Mouse (Mus musculus) brain, embryonic 14.5 days (tissue): Measurements from ENCODE around the gene Agap3. TPM values are rescaled to one million over a fixed set of nuclear protein-coding genes. Genes with fewer than 3 reads are reported as not detected.
A peak's percentile ranks its signal among the peaks of the same experiment; 100 is the strongest.

Experiments
- DNase-seq: peaks from one replicate; pipeline ENCODE4 v3.0.0-alpha.2; 2011; ENCODE audit warnings: low read depth
- CTCF ChIP-seq: fragments of 200-500 bp; IDR thresholded peaks from 2 replicates; pipeline ENCODE4 v1.5.1; 2012; ENCODE audit warnings: inconsistent platforms, mild to moderate bottlenecking, moderate library complexity, borderline replicate concordance; ENCODE audit not compliant: insufficient read depth, insufficient read length; ENCODE audit errors: extremely low read depth
- POLR2A ChIP-seq: fragments of 200-500 bp; IDR thresholded peaks from 2 replicates; pipeline ENCODE4 v1.6.1; 2012; ENCODE audit warnings: mild to moderate bottlenecking, inconsistent platforms, borderline replicate concordance; ENCODE audit not compliant: poor library complexity, insufficient read depth, insufficient read length, severe bottlenecking; ENCODE audit errors: extremely low read depth
- polyA plus RNA-seq: library from polyadenylated mRNA; depleted of rRNA; stranded (reverse); fragments of >200 nt; gene quantifications from 2 replicates; pipeline ENCODE4 v1.2.3, GENCODE M21; 2012; rRNA removed

Gene Agap3
- polyA plus RNA-seq, 1 experiment, result 244 TPM

- DNase-seq, result no peak
Measured at GRCm38 (mm10) chr5:24533391-24533790, 81.4 kb downstream of the Agap3 start.

GRCm38 (mm10) chr5:24534292-24534691 is 82.3 kb downstream of the Agap3 start:
- TF ChIP-seq POLR2A, result no peak
- TF ChIP-seq CTCF, result peak; percentile 34; the same call in 1 of the 2 replicates
- DNase-seq, result no peak

More at GRCm38 (mm10) chr5:24533391-24533790, 81.4 kb downstream of the Agap3 start:
- no peak for TF ChIP-seq POLR2A
- no peak for TF ChIP-seq CTCF

- no peak for DNase-seq
- no peak for TF ChIP-seq CTCF
- no peak for TF ChIP-seq POLR2A
Measured at GRCm38 (mm10) chr5:24535731-24536130, 83.8 kb downstream of the Agap3 start.

GRCm38 (mm10) chr5:24536511-24536910 is 84.5 kb downstream of the Agap3 start:
- no peak for TF ChIP-seq POLR2A
- TF ChIP-seq CTCF, result no peak
- DNase-seq, result no peak

- DNase-seq, result no peak
- TF ChIP-seq CTCF (no peak), POLR2A (no peak)
Measured at GRCm38 (mm10) chr5:24537618-24538017, 85.6 kb downstream of the Agap3 start.

GRCm38 (mm10) chr5:24539571-24540296 is 87.8 kb downstream of the Agap3 start:
- no peak for TF ChIP-seq CTCF
- no peak for TF ChIP-seq POLR2A
- no peak for DNase-seq

GRCm38 (mm10) chr5:24540387-24541143 is 88.6 kb downstream of the Agap3 start, which contains the start of gene Asb10:
Asb10 (minus strand) TSS chr5:24540978.
- no peak for DNase-seq
- TF ChIP-seq CTCF (no peak), POLR2A (no peak)

- no peak for DNase-seq
- TF ChIP-seq CTCF (no peak), POLR2A (no peak)
Measured at GRCm38 (mm10) chr5:24541144-24541569, 89.2 kb downstream of the Agap3 start.

- TF ChIP-seq CTCF (no peak), POLR2A (no peak)
- DNase-seq, result no peak
Measured at GRCm38 (mm10) chr5:24542643-24543042, 90.7 kb downstream of the Agap3 start.

- TF ChIP-seq CTCF, result no peak
- TF ChIP-seq POLR2A, result no peak
- DNase-seq, result peak; percentile 94
Measured at GRCm38 (mm10) chr5:24550598-24551316, 98.8 kb downstream of the Agap3 start.

GRCm38 (mm10) chr5:24551317-24551688 is 99.3 kb downstream of the Agap3 start:
- no peak for TF ChIP-seq CTCF
- TF ChIP-seq POLR2A, result no peak
- no peak for DNase-seq

Other genes starting within 250 kb of the Agap3 start
- 58.9 and 61.1 TPM in 2 replicates for gene Kcnh2, start 100.6 kb upstream of the Agap3 start, polyA plus RNA-seq
- 9.6 and 11.1 TPM in 2 replicates for gene Nos3, start 87.4 kb upstream of the Agap3 start, polyA plus RNA-seq
- 1.5 and 1.7 TPM in 2 replicates for gene Atg9b, start 60.0 kb upstream of the Agap3 start, polyA plus RNA-seq
- gene Abcb8, start 58.5 kb upstream of the Agap3 start, polyA plus RNA-seq, result 51.0 and 64.7 TPM in 2 replicates
- 0.71 and 1.1 TPM in 2 replicates for gene Asic3, start 38.8 kb upstream of the Agap3 start, polyA plus RNA-seq
- gene Cdk5, start 28.6 kb upstream of the Agap3 start, polyA plus RNA-seq, result 159 and 252 TPM in 2 replicates
- gene Slc4a2, start 28.3 kb upstream of the Agap3 start, polyA plus RNA-seq, result 38.9 and 41.4 TPM in 2 replicates
- 152 and 248 TPM in 2 replicates for gene Fastk, start 6.9 kb upstream of the Agap3 start, polyA plus RNA-seq
- 60.7 and 67.7 TPM in 2 replicates for gene Tmub1, start 4.3 kb upstream of the Agap3 start, polyA plus RNA-seq
- 2.2 and 5.0 TPM in 2 replicates for gene Gbx1, start 75.0 kb downstream of the Agap3 start, polyA plus RNA-seq
- 0.33 and 0.54 TPM in 2 replicates for gene Asb10, start 88.8 kb downstream of the Agap3 start, polyA plus RNA-seq
- gene 4931409K22Rik, start 104.6 kb downstream of the Agap3 start, polyA plus RNA-seq, result 0.19 and 0.34 TPM in 2 replicates
- 75.5 and 85.9 TPM in 2 replicates for gene Abcf2, start 125.3 kb downstream of the Agap3 start, polyA plus RNA-seq
- gene Chpf2, start 134.6 kb downstream of the Agap3 start, polyA plus RNA-seq, result 21.9 and 26.8 TPM in 2 replicates
- 162 and 203 TPM in 2 replicates for gene Smarcd3, start 172.2 kb downstream of the Agap3 start, polyA plus RNA-seq
- 57.8 and 58.5 TPM in 2 replicates for gene Nub1, start 233.4 kb downstream of the Agap3 start, polyA plus RNA-seq